Mouse (Mus musculus) MN1 (cell line): ENCODE results near the gene Golgb1.

Source experiments
- DNase-seq: peaks from one replicate; pipeline ENCODE4 v3.0.0-alpha.2; 2016; ENCODE audit warnings: low spot score

Gene Golgb1

DNA sequence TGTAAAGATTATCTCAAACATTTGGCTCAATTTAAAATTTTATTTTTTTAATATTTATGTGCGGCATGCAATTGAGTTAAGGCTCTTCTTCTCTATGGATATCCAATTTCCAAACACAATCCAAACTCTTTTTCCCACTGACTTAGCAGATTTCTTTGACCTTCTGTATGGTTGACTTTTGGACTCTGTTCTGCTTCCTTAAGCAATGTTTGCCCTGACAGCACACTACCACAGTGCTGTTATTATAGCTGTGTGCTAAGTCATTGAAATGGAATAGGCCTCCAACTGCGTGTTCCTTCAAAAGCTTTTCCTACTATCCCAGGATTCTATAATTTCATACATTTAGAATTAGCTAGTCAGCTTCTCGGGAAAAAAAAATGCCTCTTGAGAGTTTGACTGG, 68.7 kb downstream of the Golgb1 start:
- no peak for DNase-seq

DNA sequence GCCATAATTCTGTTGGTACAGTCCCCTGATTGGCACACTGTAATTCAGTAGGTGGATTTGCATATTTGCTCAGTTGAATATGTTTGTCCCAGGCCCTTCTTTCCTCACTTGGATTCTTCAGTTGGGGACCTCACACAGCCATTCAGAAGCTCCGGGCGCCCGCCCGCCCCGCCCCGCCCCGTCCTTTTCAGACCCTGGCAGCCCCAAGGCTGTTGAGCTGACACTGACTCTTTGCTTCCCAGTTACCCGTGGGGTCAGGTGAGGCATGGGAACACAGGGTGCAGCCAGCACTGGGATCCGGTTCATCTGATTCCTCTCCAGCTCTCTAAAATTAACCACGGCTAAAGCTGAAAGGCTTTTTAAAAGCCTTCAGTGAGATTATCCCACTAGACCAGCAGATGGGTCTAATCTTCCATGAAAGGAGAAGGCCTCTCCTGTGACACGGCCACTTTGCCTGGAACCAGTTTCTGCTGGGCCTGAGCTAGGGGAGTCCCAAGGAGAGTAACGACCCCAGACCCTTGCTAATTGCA, 70.0 kb downstream of the Golgb1 start:
- DNase-seq: no peak

DNA sequence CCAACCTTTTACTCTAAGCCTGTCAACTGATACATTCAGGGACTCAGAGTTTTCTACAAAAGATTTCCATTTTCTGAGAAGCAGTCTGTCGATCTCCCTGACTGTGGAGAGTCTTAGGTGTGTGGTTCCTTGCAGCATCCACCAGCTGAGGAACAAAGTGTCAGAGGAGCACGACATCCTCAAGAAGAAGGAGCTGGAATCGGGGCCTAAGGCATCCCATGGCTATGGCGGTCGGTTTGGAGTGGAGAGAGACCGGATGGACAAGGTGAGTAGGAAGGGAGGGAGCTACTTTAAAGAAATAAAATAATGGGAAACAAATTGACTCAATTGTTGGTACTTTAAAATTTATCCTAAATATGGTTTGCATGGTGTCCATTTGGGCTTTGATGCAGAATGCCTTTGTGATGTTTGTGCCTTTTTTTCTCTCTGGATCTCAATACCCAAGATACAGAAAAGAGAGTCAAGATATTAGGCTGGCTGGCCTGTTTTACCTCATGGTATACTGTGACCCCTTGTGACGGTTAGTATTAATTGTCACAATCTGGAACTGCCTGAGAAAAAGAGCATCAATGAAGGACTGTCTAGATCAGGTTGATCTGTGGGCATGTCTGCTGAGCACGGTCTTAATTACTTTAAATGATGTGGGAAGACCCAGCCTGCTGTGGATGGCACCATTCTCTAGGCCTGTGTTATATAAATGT, 71.7 kb downstream of the Golgb1 start:
- no peak for DNase-seq

DNA sequence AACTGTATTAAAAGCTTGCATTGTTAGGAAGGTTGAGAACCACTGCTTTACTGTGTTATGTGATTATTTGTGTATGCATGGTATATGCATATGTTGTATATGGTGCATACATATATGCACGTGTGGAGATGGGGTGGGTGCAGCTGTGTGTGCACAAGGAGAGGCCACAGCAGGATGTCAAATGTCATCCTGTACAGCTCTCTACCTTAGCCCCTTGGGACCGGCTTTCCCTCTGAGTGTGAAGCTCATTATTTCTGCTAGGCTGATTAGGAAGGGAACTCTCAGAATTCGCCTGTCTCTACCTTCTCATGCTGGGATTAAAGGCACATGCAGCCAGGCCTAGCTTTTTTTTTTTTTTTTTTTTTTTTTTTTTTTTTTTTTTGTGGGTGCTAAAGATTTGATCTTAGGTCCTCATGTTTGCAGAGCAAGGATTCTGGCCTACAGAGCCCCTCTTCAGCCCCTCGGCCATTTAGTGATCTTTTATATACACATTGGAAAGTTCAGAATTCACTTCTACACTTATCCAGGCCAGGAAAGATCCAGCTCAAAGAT, 72.8 kb downstream of the Golgb1 start:
- DNase-seq: no peak

DNA sequence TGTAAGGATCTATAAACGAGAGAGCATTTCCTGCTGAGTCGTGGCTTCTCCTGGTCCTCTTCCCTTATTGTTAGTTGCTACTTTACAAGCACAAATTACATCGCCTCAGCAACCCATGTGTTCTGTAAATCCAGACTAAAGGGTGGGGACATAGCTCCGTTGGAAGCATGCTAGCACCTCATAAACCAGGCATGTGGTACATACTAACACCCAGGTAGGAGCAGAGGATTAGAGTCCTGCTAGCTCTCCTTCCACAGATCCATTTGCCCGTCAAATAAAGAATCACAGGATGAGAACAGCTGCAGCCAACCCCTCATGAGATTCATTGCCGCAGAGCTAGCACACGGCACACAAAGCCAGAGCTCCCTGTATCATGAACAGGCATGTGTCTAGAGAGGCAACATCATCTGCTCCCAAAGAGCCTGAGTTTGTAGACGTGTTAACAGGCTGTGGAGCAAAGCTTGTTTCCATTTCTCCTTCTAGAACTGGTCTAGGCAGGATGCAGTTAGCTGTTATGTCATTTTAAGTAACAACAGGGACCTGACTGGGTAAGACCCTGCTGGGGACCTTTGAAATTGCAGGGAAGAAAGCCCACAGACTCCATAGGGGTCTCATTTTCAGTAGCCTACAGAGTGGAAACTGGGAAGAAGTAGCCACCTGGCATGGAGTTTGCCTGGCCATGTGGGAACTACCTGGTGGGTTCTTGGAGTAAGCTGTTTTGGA, 74.8 kb downstream of the Golgb1 start:
- DNase-seq: no peak

DNA sequence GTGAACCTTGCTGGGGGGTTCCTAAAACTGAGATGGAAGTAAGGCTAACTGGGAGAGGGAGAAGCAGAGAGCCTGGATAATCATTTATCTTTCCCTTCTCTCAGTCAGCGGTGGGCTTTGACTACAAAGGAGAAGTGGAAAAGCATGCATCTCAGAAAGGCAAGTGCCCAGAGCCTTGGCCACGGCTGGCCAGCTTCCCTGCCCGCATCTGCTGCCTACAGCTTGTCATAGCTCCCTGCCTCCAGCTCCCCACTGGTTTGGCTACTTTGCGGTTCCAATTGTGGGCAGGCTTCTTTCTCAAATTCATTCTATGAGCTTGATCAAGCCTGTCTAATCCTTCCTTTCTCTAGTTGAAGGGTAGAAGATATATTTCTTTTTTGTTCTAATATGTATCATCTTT, 76.1 kb downstream of the Golgb1 start:
- DNase-seq: no peak

DNA sequence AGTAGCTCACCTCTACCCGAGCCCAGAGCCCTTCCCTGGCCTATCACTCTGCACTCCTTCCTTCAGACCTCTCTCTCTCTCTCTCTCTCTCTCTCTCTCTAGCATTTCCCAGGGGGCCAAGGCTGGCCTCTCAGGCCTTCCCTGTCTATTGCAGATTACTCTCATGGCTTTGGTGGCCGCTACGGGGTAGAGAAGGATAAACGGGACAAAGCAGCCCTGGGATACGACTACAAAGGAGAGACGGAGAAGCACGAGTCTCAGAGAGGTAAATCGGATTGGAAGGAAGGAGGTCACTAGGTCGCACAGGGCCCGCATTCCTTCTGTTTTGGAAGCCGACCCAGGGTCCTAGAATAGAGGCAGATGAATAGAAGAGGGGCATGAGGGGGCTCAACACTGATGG, 80.2 kb downstream of the Golgb1 start:
- no peak for DNase-seq

DNA sequence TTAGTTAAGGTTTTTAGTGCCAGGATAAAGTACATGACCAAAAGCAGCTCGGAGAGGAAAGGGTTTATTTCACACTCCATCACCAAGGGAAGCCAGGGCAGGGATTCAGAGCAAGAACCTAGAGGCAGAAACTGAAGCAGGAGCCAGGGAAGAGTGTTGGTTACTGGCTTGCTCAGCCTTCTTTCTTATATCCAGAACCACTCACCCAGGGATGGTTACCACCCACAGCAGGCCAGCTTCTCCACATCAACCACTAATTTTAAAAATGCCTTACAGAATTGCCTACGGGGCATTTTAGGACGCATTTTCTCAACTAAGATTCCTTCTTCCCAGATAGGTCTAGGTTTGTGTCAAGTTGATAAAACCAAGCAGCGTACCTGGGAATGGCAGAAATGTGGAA, 88.5 kb downstream of the Golgb1 start:
- DNase-seq: no peak

DNA sequence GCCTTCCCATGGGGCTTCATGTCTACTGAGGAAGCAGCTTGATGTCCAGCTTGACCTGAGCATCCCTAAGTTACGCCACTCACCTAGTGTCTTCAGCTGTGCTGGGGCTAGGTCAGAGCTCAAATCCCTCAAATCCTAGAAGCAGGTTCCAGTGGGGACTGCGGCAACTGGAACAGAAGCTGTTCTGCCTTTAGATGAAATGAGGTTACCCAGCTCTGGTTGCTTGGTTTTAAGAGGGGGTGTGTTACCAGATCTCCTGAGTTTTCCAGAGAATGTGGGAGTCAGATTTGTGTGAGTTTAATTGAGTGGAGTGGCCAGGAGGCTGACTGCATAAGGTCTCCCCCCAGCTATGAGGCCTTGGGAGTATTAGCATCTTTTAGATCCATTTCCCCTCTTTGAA, 104.2 kb downstream of the Golgb1 start:
- no peak for DNase-seq
